Mouse (Mus musculus): ENCODE results near the gene Rtn1.
A peak's percentile ranks its signal among the peaks of the same experiment; 100 is the strongest.

GRCm38 (mm10) chr12:72244951-72245350, 163.9 kb downstream of the Rtn1 start:
- 0 out of 2 replicates have a peak, but pooled peaks have one; percentile 3 for TF ChIP-seq CTCF (conservative IDR thresholded peaks at IDR 0.05; ENCODE audit: insufficient read depth, insufficient read length, low read depth, low read length)
- TF ChIP-seq POLR2A (IDR thresholded peaks at IDR 0.05; ENCODE audit: low read depth, low read length), result no peak

All from kidney, adult 2 months (tissue).